Mouse (Mus musculus) cerebellum, postnatal 36 days (tissue): ENCODE measurements around the gene Lamb3.

Source experiments
- DNase-seq, 2 experiments: peaks; one replicate each; pipeline ENCODE4 v3.0.0; 2021 to 2022; ENCODE audit warnings: mixed read lengths in 2 of 2

The Lamb3 gene

DNA sequence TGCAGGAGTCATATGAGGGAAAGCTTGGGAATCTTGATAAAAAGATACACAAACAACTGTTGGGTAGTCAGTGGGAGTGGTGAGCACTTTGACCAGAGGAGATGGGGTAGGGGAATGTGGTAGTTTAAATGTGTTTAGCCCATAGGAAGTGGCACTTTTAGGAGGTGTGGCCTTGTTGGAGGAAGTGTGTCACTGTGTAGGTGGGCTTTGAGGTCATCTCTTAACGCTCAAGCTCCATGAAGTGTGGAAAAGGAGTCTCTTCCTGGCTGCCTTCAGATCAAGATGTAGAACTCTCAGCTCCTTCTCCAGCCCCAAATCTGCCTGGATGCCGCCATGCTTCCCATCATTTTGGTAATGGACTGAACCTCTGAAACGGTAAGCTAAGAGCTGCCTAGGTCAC, at the start of gene Lamb3:
Gene Lamb3 (plus strand): TSS at position 197 of the 400 bp plus-strand sequence.
- DNase-seq, result no peak

DNA sequence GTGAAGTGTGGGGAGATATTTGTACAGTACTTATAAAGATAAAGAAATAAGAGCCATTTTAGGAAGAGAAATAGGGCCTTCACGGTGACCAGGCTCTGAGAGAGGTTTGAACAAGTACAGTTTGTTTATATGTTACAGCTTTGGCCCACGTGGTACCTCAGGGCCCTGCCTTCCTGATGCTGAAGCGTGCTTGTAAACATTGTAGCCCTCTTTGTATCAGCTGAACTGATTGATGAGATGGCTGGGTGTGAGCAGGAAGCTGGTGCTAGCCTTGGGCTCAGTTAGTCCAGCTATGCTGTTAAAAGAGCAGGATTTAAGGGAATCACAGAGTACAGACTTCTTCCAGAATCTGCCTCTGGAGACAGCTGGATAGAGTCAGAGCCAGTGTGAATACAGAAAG, 48.3 kb upstream of the Lamb3 start:
- no peak for DNase-seq

DNA sequence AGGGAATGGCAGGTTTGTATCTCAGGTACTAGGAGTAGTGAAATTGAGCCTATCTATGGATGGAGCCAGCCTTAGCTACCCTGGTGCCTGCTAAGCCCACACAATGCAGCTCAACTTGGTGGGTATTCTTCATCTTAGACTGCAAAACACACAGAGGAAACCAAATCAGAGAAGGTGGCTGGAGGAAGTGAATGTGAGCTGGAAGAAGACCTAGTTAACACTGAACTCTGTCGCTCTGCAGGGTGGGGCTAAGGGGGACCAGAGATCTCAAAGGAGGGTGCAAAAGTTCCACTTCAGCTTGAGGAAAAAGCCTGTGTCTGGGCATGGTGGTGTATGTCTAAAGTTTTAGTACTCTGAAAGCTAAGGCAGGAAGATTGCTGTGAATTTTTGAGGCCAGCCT, 47.9 kb upstream of the Lamb3 start:
- DNase-seq, result no peak

DNA sequence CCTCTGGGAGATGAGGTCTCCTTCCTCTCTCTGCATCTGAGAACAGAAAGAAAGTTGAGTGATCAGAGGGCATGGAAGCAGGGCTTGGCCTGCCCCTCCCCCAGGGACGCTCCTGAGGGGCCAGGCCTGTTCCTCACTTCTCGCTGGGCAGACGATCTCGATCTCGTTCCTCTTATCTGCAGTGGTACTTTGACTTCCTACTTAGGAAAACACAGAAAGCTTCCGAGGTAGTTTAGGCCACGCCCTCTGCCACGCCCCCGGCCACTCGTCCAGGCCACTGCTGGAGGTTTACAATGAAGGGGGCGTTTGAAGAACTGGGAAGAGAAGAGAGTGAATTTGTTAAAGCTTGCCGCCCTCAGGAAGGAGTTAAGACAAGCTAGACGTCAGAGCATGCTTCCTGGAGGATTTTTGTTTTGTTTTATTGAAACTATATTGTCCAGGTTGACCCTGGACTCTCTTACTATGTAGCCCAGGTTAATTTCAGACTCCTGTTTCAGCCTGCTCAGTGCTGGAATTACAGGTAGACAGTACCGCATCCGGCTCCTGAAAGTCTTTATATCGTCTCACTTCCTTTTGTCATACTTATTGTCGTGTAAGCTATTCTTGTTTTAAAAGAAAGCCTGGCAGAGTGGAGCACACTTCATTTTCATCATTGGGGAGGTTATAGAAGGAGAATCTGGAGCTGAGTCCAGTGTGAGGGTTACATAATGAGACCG, 47.0 kb upstream of the Lamb3 start:
- no peak for DNase-seq

- no peak for DNase-seq
These were observed 39.8 kb upstream of the Lamb3 start, which contains the start of gene A130010J15Rik for GRCm38 (mm10) chr1:193167746-193168145. Gene A130010J15Rik (plus strand): TSS chr1:193168046.

- DNase-seq, result no peak
These were observed 38.3 kb upstream of the Lamb3 start for GRCm38 (mm10) chr1:193169228-193169627.

GRCm38 (mm10) chr1:193169856-193170255, 37.6 kb upstream of the Lamb3 start:
- no peak for DNase-seq

- DNase-seq, result peak; percentile 94 to 95
These were observed 34.3 kb upstream of the Lamb3 start for GRCm38 (mm10) chr1:193172991-193173809.

- no peak for DNase-seq
These were observed 33.7 kb upstream of the Lamb3 start for GRCm38 (mm10) chr1:193173810-193174129.

GRCm38 (mm10) chr1:193174143-193174733, 33.3 kb upstream of the Lamb3 start:
- DNase-seq, result no peak

GRCm38 (mm10) chr1:193181104-193181503, 26.4 kb upstream of the Lamb3 start:
- DNase-seq, result no peak

GRCm38 (mm10) chr1:193188257-193188656, 19.2 kb upstream of the Lamb3 start:
- no peak for DNase-seq

- DNase-seq, result no peak
These were observed 18.3 kb upstream of the Lamb3 start for GRCm38 (mm10) chr1:193189151-193189621.

DNA sequence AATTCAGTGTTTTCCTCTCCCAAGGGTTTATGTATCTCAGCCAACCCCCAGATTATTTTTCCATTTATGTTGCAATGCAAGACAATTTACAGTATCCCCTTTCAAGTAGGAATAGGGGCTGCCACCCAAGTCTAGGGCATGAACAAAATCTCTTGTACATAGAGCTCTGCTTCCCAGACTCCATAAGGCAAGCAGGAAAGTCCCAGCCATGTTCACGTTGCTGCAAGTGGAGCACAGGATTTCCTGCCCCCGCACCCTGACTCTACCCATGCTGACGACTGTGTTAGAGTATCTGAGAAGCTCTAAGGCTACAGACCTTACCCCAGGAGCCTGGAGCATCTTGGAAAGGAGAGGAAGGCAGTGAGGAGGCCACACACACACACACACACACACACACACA, 17.7 kb upstream of the Lamb3 start:
- DNase-seq, result no peak

GRCm38 (mm10) chr1:193191675-193192283, 15.7 kb upstream of the Lamb3 start:
- no peak for DNase-seq

GRCm38 (mm10) chr1:193194416-193195140, 12.9 kb upstream of the Lamb3 start:
- DNase-seq, result peak; percentile 72 to 73

- no peak for DNase-seq
These were observed 12.2 kb upstream of the Lamb3 start for GRCm38 (mm10) chr1:193195169-193195810.

GRCm38 (mm10) chr1:193197494-193198205, 9.8 kb upstream of the Lamb3 start:
- no peak for DNase-seq

- no peak for DNase-seq
These were observed 9.2 kb upstream of the Lamb3 start for GRCm38 (mm10) chr1:193198312-193198711.

GRCm38 (mm10) chr1:193200640-193201382, 6.7 kb upstream of the Lamb3 start:
- no peak for DNase-seq

DNA sequence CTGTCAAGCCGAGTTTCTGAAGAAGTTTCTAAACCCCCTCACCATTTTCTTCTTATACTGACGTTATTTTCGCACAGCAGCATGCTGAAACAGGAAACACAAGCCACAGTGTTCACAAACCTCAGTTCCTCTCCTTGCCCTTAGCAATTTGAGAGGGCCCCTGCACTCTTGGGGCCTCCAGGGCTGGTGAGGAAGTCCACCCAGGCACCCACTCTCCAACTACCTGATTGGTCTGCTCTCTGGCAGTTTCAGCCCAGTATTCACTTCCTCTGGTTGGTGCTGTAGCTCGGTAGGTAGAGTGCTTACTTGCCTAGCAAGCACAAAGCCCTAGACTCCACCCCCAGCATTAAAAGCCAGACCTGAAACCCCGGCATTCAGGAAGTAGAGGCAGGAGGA, 6.1 kb upstream of the Lamb3 start, which contains the start of gene Traf3ip3:
Gene Traf3ip3 (minus strand): TSS at position 321 of the 396 bp plus-strand sequence.
- DNase-seq, result no peak
